Mouse (Mus musculus): ENCODE measurements around the gene Chd6.
A peak's percentile ranks its signal among the peaks of the same experiment; 100 is the strongest.

The Chd6 gene

GRCm38 (mm10) chr2:161108933-161109371 is at the start of gene Chd6:
Chd6 (minus strand) TSS chr2:161109075.
- DNase-seq (ENCODE audit: low read depth, low spot score), result peak; percentile 99

GRCm38 (mm10) chr2:161150004-161150842 is 41.3 kb upstream of the Chd6 start:
- no peak for DNase-seq (ENCODE audit: low read depth, low spot score)

DNA sequence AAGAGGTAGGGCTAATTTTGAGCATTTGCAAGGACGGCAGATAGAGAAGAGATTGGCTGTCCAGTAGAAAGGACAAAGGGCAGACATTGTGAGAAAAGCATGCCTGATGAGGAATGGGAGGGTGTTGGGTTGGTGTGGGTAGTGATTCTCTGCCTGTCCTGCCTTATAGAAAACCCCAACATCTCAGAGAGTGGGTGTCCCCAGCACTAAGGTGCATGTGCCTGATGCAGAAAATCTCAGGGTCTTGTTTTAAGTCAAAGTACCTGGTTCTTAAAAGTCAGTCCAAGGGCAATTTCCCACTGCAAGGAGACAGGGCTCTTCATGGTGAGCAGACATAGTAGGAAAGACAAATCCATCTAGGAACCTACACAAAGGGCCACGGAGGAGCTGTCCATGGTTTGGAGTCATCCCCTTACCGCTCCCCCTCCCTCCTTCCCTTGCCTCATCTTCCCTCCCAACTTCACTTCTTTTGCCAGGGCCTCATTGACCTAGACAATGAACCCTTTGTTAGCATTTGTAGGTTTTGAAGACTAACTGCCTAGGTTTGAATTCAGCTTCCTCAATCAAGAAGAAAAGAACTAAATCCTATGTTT is 39.6 kb upstream of the Chd6 start:
- no peak for DNase-seq (ENCODE audit: low read depth, low spot score)

DNA sequence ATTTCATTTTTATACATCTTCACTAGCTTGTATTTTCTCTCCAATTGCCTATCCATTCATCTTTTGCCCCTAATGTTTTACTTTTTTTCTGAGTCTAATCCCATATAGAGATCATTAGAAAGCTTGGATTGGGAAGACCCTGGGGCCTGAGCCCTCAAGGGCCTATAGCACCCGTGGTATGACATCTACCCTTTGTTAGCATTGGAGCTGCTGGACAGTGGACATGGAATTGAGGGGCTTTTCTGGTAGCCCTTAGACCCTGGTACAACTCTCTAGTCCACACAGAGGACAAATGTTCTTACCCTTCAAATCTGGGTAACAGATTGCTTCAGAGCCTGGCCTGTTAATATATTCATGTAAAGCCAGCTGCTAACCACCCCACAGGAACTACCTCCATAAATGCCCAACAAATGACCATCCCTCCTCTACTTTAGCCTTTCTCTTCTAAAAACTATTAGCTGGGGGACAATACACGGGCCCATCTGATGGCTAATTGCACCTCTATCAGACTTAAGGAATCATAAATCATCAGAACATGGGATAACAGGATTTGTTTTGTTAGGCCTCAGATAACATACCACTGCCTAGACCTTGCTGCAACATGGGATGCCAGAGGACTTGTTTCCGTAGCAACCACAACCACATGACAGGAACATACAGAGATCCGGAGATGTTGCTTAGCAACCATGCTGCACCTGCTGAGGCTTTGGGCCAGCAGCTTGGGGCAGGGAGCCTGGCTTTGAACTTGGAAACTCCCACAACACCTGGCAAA is 39.0 kb upstream of the Chd6 start:
- peak; percentile 6 for DNase-seq (ENCODE audit: low read depth, low spot score)

- no peak for DNase-seq (ENCODE audit: low read depth, low spot score)
These were observed 35.9 kb upstream of the Chd6 start for GRCm38 (mm10) chr2:161144799-161145198.

DNA sequence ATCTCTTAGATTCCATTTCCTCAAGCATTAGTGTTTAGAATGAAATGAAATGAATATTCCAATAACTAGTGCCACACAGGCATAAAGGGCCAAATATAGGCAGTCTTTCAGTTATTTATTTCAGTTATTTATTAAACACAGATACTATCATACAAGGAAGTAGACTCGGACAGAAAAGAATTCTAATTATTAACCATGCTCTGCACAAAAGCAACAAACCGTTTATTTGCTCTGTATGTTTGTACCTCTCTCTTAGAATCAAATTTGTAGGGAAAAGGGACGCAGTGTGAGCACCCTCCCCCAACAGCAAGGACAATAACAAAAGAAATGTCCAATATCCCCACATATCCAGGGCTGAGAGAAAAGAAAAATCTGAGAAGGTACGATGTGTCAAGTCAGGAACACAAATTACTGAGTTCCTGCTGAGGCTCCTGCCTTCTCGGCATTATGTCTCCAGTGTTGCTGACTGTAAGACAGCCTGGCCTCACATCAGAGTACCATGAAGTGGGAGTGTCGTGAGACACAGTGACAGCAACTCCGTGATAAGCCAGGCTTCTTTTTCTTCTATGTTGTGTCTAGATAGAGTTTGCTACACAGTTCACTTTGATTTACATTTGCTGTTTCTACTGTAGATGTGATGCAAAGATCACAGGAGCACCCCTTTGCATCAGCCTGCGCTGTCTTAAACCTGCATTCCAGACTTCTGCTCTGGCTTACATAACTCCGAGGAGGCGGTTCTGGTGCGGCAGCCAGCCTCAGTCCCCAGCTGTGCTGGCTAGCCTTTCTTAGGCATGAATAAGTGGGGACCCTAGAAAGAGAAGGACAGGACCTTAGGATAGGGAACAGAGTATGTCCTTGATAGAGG is 30.0 kb upstream of the Chd6 start:
- no peak for DNase-seq (ENCODE audit: low read depth, low spot score)

DNA sequence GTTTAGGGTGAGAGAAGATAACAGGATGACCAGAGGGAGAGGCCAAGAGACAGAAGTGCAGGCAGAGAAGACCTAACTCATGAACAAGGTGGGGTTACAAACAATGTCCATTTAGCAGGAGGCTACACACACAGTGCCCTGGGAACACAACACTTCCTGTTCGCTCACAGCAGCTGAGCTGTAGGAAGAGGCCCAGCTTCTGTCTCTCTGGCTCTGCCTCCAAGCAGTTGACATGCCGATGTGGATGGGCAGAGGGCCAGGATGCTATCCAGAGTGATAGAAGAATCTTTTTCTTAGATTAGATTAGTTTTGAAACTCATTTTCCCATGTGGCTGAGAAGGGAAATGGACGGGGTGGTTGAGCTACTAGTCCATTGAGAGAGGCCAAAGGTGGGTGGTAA is 28.1 kb upstream of the Chd6 start:
- no peak for DNase-seq (ENCODE audit: low read depth, low spot score)

GRCm38 (mm10) chr2:161128367-161129111 is 19.7 kb upstream of the Chd6 start:
- no peak for DNase-seq (ENCODE audit: low read depth, low spot score)

- no peak for DNase-seq (ENCODE audit: low read depth, low spot score)
These were observed 3.1 kb upstream of the Chd6 start for GRCm38 (mm10) chr2:161112011-161112410.

DNA sequence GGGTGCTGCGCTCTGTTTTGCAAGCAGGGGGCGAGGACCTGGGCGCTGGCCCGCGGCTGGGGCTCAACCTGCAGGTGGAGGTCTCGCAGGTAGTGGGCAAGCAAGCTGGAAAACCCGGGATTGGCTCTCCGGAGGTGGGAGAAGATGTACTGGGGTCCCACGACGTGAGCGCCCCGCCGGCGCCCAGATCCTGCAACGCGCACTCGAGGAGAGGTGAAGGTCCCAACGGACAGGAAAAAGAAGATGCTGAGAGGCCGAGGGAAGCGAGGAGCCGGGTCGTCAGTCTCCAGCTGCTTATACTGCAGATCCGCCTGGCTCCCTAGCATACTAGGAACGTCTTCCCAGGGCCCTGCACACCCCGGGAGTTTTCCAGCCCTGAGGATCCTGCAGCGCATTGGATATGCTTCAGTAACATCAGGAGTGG is 535 bp upstream of the Chd6 start:
- DNase-seq (ENCODE audit: low read depth, low spot score), result no peak

GRCm38 (mm10) chr2:161108085-161108927 is 569 bp downstream of the Chd6 start:
- DNase-seq (ENCODE audit: low read depth, low spot score), result peak; percentile 67

DNA sequence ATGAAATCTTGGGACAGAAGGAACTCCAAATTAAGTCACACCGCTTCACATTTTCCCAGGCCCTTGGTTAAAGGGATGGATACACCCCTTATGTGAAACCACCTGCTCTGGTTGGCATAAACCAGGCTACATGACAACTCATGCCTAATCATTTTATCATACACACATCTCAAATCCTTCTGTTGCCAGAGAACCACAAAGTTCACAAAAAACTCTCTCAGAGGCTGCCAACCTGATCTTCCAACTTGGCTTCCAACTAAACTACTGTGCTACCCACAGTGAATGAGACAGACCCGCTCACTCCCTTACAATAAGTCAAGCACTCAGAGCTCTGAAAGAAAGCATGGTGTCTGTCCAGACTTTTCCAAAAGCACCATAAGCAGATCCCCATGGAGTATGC is 1.6 kb downstream of the Chd6 start:
- no peak for DNase-seq (ENCODE audit: low read depth, low spot score)

- DNase-seq (ENCODE audit: low read depth, low spot score), result no peak
These were observed 5.1 kb downstream of the Chd6 start for GRCm38 (mm10) chr2:161103769-161104168.

DNA sequence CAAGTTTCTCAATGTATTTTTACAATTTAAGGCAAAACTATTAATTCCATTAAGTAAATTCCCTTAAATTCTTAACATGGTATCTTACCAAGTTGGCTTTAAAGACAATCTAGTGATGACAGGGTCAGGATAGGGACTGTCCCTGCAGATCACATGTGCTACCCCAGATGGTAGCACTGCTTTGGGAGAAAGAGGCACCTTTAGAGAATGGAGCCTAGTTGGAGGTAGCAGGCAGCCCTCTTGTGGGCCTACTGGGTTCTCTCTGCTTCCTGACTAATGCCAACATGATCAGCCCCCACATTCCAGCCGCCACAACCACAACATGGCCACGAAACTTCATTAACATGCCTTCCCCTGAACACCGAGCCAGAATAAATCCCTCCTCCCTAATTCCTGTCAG is 6.8 kb downstream of the Chd6 start:
- DNase-seq (ENCODE audit: low read depth, low spot score), result no peak

- no peak for DNase-seq (ENCODE audit: low read depth, low spot score)
These were observed 11.1 kb downstream of the Chd6 start for GRCm38 (mm10) chr2:161097746-161098145.

DNA sequence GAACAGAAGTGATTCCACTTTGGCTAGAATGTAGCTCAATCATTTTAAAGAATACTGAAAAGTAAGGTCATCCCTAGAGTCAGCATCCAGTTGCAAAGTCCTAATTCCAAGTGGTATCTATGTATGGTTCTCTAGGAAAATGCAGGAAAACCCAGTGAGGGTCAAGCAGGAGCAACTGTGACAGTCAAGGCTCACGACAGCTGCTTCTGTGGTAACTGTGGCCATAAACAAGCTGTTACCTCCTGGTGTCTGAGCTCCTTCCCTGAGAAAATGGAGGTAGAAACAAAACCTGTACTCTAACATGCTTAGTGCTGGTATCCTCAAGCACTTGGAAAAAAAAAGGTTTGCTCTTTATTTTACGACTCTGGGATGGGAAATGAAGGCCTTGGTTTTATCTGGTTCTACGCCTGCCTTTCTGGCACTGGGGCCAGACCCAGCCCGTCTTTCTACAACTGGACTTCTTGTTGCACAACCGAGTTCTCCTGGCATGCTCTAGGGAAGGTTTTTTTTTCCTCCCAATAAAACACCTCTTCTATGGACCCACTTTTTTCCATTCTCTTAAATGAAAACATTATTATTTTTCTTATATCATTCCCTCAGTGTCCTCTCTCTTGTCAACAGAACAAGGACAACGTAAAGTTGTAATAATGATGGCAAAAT is 18.0 kb downstream of the Chd6 start:
- no peak for DNase-seq (ENCODE audit: low read depth, low spot score)

GRCm38 (mm10) chr2:161090200-161090599 is 18.7 kb downstream of the Chd6 start:
- DNase-seq (ENCODE audit: low read depth, low spot score), result peak; percentile 61

GRCm38 (mm10) chr2:161078590-161078989 is 30.3 kb downstream of the Chd6 start:
- no peak for DNase-seq (ENCODE audit: low read depth, low spot score)

GRCm38 (mm10) chr2:161076262-161076661 is 32.6 kb downstream of the Chd6 start:
- DNase-seq (ENCODE audit: low read depth, low spot score), result no peak
